Mouse (Mus musculus) cerebellum, adult 8-10 months (tissue): ENCODE results near the gene Selenof.
"Not testable (repeated sequence)": the region's sequence is repeated elsewhere in the genome, so short reads cannot be mapped to it uniquely, and the experiment has no call there.

ENCODE experiments used
- DNase-seq: peaks from one replicate; pipeline ENCODE4 v3.0.0; 2022

The Selenof gene

DNA sequence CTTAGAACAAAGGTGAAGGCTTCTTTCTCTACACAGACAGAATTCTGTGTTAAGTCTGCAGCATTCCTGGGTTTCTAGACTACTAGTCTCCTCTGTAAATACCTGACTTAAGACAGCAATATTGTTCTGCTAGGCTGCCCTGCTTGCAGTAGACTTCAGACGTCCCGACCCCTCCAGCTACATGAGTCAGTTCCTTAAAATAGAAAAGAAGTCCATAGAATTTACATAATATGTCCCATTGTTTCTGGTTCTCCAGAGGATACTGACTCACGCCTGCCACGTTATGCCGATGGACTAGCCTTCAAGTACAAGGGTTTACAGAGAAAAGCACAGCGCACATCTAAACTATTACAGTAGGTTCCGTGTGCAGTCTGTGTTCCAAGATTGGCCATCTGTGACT is 34.1 kb downstream of the Selenof start:
- no peak for DNase-seq

GRCm38 (mm10) chr3:144605811-144606210 is 35.7 kb downstream of the Selenof start:
- not testable (repeated sequence) for DNase-seq

GRCm38 (mm10) chr3:144606449-144606848 is 36.3 kb downstream of the Selenof start:
- DNase-seq: no peak

DNA sequence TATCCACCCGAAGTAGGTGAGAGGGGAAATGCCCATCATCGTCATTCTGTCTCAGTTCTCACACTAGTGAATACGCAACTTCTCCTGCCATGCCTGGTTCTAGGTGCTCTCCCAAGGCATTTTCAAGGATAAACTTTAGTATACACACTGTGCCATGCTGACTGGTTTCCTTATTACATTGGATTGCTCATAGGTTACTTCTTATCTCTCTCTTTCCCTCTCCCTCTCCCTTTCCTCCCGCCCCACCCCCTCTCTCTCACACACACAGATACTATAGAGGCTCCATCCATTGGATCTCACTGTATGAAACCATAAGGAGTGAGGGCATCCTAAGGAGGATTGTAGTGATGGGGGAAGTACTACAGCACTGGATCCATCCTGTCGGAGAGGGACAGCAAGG is 38.0 kb downstream of the Selenof start:
- no peak for DNase-seq

DNA sequence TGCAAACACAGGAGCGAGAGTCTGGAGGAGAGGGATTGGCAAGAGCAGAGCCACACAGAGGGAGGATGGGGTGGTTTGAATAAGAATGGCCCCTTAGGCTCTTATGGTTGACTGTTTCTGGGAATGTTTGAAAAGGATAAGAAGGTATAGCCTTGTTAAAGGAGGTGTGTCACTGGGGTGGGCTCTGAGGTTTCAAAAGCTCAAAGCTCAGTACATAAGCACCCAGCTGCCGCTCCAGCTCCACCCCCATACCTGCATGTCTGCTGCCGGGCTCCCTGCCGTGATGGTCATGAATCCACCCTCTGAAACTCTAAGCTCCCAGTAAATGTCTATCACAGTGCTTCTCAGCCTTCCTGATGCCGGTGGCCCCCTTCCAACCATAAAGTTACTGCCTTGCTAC is 40.7 kb downstream of the Selenof start:
- DNase-seq: no peak

- no peak for DNase-seq
Measured at GRCm38 (mm10) chr3:144611626-144612271, 41.6 kb downstream of the Selenof start.

DNA sequence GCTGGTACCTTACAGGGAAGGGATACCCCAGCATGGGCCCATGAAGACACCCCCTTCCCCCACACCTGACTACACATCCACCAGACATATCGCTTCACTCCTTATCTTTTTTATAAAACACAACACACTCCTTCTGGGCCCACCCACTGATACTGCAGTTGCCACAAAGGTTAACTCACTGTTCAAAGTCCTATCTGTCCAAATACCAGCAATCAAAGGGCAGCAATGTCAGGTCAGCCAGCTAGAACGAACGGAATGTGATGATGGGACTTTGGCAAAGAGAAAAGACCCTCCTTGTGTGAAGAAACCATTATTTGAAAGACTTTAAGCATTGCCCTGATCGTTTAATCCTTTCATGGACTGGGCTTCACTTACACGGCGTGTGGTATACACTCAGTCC is 42.3 kb downstream of the Selenof start:
- DNase-seq: no peak

- DNase-seq: no peak
Measured at GRCm38 (mm10) chr3:144614277-144614676, 44.2 kb downstream of the Selenof start.

DNA sequence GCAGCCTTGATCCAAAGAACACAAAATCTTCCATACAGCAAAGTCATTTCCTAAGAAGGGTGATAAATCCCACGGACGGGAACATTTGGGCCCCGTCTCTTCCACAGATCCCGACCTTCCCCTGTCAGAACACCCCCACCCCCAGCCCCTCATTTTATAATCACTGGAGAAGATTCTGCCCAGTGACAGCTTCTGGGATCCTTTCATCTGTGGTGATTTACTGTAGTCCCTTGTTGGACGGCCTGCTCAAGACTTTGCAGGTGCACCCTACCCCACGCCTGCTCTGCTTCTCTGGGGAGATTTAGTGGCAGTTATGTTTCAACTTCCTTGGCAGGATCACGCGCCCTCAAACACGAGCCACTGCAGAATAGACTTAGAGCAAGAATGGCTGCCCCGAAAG is 44.6 kb downstream of the Selenof start:
- DNase-seq: no peak

DNA sequence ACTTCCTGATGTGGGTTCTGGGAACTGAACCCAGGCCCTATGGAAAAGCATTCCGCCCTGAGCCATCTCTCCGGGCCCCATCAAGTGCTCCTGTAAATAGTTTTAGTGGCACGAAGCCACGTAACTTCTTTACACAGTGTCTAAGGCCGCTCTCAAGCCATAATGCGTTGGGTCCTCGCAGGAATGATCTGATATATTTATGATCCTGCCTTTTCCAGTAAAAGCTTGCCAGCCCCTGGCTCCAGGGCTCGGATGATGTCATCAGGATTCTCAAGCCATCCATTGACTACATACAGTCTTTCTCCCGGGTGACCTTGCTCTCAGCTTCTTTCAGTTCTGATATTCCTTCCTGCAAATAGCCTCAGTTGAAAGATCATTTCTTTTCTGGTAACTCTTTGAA is 45.4 kb downstream of the Selenof start:
- DNase-seq: no peak

DNA sequence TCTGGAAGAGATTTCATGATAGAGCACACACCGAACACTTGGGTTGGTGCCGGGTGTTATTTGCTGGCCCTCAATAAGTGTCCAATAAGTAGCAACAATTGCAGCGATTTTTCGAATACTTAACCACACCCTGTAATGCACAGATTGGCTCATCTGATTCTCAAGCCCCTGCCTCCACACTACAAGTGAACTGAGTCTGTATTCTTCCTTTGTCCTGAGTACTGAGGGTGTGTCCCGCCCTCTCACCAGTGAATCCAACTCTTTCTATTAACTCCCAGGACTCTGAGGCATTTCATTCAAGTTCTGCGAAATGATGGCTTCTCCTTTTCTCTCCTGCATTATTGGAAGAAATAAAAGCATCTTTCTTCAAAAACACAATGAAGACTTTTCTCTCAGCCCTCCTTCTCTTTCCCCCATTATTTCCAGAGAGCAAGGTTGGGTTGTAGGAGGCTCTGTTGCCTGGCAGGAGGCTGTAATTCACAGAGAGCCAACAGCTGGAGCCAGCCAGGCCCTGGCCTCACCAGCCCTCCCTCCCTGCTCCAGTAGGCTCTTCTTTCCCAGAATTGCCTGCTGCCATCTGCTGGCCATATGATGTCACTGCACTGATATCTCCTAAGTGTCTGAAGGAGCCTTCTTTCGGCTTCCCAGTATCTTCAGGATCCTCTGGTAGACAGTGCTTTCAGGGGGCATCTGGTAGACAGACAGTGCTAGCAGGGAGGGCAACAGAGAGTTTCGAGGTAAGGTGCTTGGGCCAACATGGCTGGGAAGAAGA is 46.7 kb downstream of the Selenof start:
- peak; percentile 74 for DNase-seq

- DNase-seq: no peak
Measured at GRCm38 (mm10) chr3:144617633-144618180, 47.6 kb downstream of the Selenof start.

DNA sequence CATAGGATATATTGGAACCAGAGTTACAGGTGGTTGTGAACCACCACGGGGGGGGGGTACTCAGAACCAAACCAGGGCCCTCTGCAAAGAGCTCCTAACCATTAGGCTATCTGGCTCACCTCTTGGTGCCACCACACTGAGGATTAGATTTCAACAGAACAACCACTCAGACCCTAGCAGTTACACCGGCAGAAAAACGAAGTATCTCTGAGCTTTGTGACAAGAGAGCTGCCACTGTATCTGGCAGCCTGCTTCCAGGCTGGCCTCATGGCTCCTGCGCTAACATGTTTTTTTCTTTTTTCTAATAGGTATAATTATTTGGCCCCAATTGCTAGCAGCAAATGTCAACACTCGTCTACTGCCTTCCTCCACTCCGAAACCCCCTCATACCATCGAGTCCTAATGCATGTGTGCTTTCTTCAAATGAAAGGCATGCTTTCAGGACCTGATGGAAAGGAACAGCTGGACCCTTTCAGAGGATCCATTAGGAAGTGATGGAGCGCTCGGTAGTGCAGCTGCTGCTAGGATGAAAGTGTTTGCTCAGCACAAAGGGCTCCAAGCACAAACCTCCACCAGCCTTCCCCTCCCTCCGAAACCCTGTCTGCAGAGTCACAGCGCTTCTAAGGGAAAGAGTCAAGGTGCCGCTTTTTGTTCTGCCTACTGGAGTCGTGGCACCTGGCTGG is 53.0 kb downstream of the Selenof start:
- no peak for DNase-seq

DNA sequence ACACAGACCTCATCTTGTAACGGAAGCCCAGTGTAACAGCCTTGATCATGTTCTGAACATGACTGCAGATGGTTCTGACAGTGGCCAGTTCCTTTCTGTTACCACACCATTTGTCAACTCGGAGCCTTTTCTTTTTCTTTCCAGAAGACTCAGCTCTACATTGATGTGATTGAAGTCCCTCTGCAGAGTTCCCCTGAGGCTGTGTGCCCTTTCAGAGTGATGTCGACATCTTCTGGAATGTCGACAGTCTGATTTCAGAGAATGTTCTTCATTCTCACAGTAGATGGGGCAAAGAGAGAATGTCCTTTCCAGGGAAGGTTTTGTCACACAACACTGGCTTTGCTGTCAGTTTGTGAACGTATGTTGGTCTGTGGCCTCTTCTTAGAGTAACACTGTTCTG is 55.6 kb downstream of the Selenof start:
- no peak for DNase-seq

GRCm38 (mm10) chr3:144628005-144628914 is 58.2 kb downstream of the Selenof start:
- DNase-seq: no peak

- DNase-seq: no peak
Measured at GRCm38 (mm10) chr3:144628915-144629230, 58.8 kb downstream of the Selenof start.

DNA sequence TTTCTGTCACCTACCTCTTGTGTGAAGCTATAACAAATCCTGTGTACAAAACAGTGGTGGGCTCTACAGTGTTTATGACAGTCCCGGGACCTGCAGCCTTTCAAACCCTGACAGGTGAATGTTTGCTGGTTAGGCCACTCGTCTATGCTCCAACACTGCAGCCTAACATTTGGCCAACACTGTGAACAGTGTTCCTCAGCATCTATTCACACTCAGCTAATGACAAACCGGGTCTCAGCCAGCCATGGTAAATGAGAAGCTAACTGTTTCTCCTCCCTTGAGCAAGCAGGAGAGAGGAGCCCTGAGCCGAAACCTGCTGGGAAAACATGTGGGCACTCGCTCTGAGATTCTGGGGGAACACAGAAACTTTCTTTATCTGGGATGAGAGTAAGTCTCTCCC is 65.1 kb downstream of the Selenof start:
- no peak for DNase-seq

DNA sequence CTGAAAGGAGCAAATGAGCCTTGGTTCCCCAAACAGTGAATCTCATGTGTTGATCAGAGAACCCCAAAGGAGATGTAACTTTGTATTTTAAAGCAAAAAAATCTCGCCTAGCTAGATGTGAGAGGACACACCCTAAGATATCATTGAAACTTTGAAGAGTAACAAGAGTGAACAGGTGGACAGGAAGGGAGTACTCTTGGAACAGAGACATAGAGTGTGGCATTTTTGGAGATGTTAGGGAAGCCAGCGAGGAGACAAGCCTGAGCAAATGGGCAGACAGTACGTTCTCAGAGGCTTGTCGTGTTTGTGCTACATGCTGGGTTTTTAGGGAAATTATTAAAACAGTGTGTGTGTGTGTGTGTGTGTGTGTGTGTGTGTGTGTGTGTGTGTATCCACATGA is 68.0 kb downstream of the Selenof start:
- no peak for DNase-seq

DNA sequence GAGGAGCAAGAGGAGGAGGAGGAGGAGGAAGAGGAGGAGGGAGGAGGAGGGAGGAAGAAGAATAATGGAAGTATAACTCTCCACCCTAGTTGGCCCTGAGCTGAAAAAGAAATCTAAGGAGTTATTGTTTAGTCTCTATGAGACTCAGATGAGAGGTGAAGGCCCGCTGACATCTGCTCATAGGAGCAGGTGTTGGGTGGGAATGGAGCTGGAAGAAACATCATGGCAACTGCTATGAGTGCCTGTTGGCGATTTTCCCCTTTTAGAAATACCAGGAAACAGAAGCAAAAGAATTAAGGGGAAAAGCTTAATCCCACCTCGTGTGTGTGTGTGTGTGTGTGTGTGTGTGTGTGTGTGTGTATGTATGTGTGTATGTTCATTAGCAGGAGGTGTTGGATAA is 69.3 kb downstream of the Selenof start:
- no peak for DNase-seq

GRCm38 (mm10) chr3:144640033-144640432 is 69.9 kb downstream of the Selenof start:
- DNase-seq: no peak

GRCm38 (mm10) chr3:144642141-144642540 is 72.0 kb downstream of the Selenof start:
- DNase-seq: no peak

GRCm38 (mm10) chr3:144643301-144643871 is 73.3 kb downstream of the Selenof start:
- no peak for DNase-seq
